Mouse (Mus musculus) brain, embryonic 14.5 days (tissue): ENCODE measurements around the gene Cntrl. TPM values are rescaled to one million over a fixed set of nuclear protein-coding genes. Genes with fewer than 3 reads are reported as not detected.

Experiments
- DNase-seq: peaks from one replicate; pipeline ENCODE4 v3.0.0-alpha.2; 2011; ENCODE audit warnings: low read depth
- CTCF ChIP-seq: fragments of 200-500 bp; IDR thresholded peaks from 2 replicates; pipeline ENCODE4 v1.5.1; 2012; ENCODE audit warnings: inconsistent platforms, mild to moderate bottlenecking, moderate library complexity, borderline replicate concordance; ENCODE audit not compliant: insufficient read depth, insufficient read length; ENCODE audit errors: extremely low read depth
- POLR2A ChIP-seq: fragments of 200-500 bp; IDR thresholded peaks from 2 replicates; pipeline ENCODE4 v1.6.1; 2012; ENCODE audit warnings: mild to moderate bottlenecking, inconsistent platforms, borderline replicate concordance; ENCODE audit not compliant: poor library complexity, insufficient read depth, insufficient read length, severe bottlenecking; ENCODE audit errors: extremely low read depth
- polyA plus RNA-seq: library from polyadenylated mRNA; depleted of rRNA; stranded (reverse); fragments of >200 nt; gene quantifications from 2 replicates; pipeline ENCODE4 v1.2.3, GENCODE M21; 2012

Gene Cntrl
- polyA plus RNA-seq, 1 experiment = 20.5 TPM

GRCm38 (mm10) chr2:35157836-35158235 lies 48.5 kb downstream of the Cntrl start:
- TF ChIP-seq CTCF (no peak), POLR2A (no peak)
- no peak for DNase-seq

GRCm38 (mm10) chr2:35158358-35158757 lies 49.1 kb downstream of the Cntrl start:
- no peak for DNase-seq
- TF ChIP-seq CTCF (no peak), POLR2A (no peak)

- TF ChIP-seq POLR2A (no peak), CTCF (no peak)
- no peak for DNase-seq
These were observed 50.9 kb downstream of the Cntrl start for GRCm38 (mm10) chr2:35160206-35160605.

- TF ChIP-seq POLR2A (no peak), CTCF (no peak)
These were observed 52.7 kb downstream of the Cntrl start for GRCm38 (mm10) chr2:35161846-35162488.

GRCm38 (mm10) chr2:35163396-35163795 lies 54.1 kb downstream of the Cntrl start:
- TF ChIP-seq POLR2A (no peak), CTCF (no peak)
- DNase-seq = no peak

More at GRCm38 (mm10) chr2:35161846-35162488, 52.7 kb downstream of the Cntrl start:
- no peak for DNase-seq

- no peak for DNase-seq
- TF ChIP-seq CTCF = no peak
- TF ChIP-seq POLR2A = no peak
These were observed 56.1 kb downstream of the Cntrl start for GRCm38 (mm10) chr2:35165416-35165815.

- TF ChIP-seq CTCF (no peak), POLR2A (no peak)
- DNase-seq = no peak
These were observed 57.5 kb downstream of the Cntrl start for GRCm38 (mm10) chr2:35166816-35167215.

- DNase-seq = no peak
- TF ChIP-seq CTCF (no peak), POLR2A (no peak)
These were observed 60.2 kb downstream of the Cntrl start for GRCm38 (mm10) chr2:35169452-35169851.

- DNase-seq = no peak
- no peak for TF ChIP-seq CTCF
These were observed 62.1 kb downstream of the Cntrl start for GRCm38 (mm10) chr2:35171341-35171861.

GRCm38 (mm10) chr2:35172246-35172645 lies 63.0 kb downstream of the Cntrl start:
- TF ChIP-seq POLR2A (no peak), CTCF (no peak)
- no peak for DNase-seq

- no peak for DNase-seq
- TF ChIP-seq POLR2A = no peak
- TF ChIP-seq CTCF = no peak
These were observed 64.4 kb downstream of the Cntrl start for GRCm38 (mm10) chr2:35173666-35174065.

GRCm38 (mm10) chr2:35174100-35174499 lies 64.8 kb downstream of the Cntrl start:
- DNase-seq = no peak
- no peak for TF ChIP-seq CTCF
- TF ChIP-seq POLR2A = no peak

GRCm38 (mm10) chr2:35175281-35176065 lies 66.2 kb downstream of the Cntrl start:
- TF ChIP-seq POLR2A (no peak), CTCF (no peak)
- DNase-seq = no peak
